Mouse (Mus musculus): ENCODE measurements around the gene Slamf1. TPM values are rescaled to one million over a fixed set of nuclear protein-coding genes. Genes with fewer than 3 reads are reported as not detected.

Gene Slamf1
- total RNA-seq, 2 experiments from 2014 or later, result not detected

DNA sequence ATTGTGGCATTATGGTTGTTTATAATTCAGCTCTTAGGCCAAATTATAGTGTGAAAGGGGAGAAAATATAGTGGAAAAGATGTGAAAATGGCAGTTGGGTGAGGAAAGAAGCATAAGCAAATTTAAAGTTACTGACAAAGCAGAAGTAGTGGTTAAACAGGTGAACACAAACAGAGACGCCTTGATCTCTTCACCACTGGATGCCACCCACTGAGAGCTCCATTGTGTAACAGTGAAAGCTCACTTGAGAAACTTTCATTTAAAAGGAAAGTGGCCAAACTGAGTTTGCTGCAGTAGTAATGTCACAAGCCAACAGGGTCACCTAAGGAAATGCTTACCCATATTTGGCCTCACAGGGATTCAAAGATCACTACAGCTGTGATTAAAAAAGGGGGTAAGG, 54.4 kb downstream of the Slamf1 start:
- no peak overlapping the region for H3K27ac ChIP-seq
- TF ChIP-seq CTCF (IDR thresholded peaks at IDR 0.05), result no peak
- no peak overlapping the region for H3K4me3 ChIP-seq
- no peak for DNase-seq
- intact Hi-C loops (cut with DNase I), result no loop called here

DNA sequence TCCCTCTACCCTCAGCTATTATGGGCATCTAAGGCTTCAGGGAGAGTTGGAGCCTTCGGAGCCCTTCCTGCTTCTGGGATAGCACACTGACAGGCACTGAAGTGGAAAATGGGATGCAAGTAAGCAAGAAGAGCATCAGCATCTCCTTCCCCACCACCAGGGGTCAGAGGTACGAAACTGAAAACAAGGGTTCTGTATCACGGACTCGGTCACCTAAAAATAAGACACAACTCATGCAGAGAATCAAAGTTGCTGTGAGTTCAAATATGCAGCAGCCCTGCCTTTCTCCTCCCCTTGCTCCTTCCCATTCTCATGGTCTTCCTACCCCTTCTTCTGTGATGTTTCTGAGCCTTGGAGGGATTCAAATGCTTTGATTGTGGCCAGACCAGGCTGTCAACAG, 58.5 kb downstream of the Slamf1 start:
- H3K4me3 ChIP-seq, result no peak overlapping the region
- TF ChIP-seq CTCF (IDR thresholded peaks at IDR 0.05), result no peak
- no peak for DNase-seq
- intact Hi-C loops (cut with DNase I), result no loop called here
- H3K27ac ChIP-seq, result no peak overlapping the region

GRCm38 (mm10) chr1:171826164-171826563, 59.2 kb downstream of the Slamf1 start:
- TF ChIP-seq CTCF (IDR thresholded peaks at IDR 0.05), result peak; percentile 23; the same call in 1 of the 2 replicates
- no peak overlapping the region for H3K27ac ChIP-seq
- intact Hi-C loops (cut with DNase I), result no loop called here
- no peak for DNase-seq
- no peak overlapping the region for H3K4me3 ChIP-seq

DNA sequence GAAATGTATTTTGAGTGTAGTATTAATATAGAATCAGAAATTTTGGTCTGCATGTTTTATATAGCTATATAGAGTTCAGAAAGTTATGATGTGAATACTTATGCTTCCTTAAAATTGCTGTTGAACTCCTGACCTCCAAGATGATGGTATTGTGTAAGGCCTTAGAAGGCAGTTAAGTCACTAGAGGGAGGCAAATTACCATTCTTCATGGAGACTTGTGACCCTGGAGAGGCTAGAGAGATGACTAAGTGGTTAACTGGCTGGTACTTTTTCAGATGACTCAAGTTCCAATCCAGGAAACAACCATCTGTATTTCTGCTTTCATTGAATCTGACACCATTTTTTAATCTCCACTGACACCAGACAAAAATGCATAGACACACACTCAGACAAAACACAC, 60.7 kb downstream of the Slamf1 start:
- intact Hi-C loops (cut with DNase I), result no loop called here
- no peak overlapping the region for H3K4me3 ChIP-seq
- no peak overlapping the region for H3K27ac ChIP-seq
- no peak for DNase-seq
- TF ChIP-seq CTCF (IDR thresholded peaks at IDR 0.05), result no peak

GRCm38 (mm10) chr1:171839488-171839887, 72.6 kb downstream of the Slamf1 start, which contains the start of gene Cd84:
Cd84 (plus strand) TSS chr1:171839697.
- intact Hi-C loops (cut with DNase I), result no loop called here
- TF ChIP-seq CTCF (IDR thresholded peaks at IDR 0.05), result no peak
- DNase-seq, result no peak
- Histone ChIP-seq H3K27ac (no peak within 1 kb of the TSS), H3K4me3 (no peak within 1 kb of the TSS; the same call in 1 of the 2 replicates)

GRCm38 (mm10) chr1:171840450-171841023, 73.6 kb downstream of the Slamf1 start:
- Histone ChIP-seq H3K4me3 (peak overlapping the region; percentile 2; the same call in 1 of the 2 replicates), H3K27ac (peak overlapping the region; percentile 28; the same call in 1 of the 2 replicates)
- DNase-seq, result peak; percentile 19
- TF ChIP-seq CTCF (IDR thresholded peaks at IDR 0.05), result no peak
- intact Hi-C loops (cut with DNase I), result no loop called here

- no peak for DNase-seq
- no peak overlapping the region for H3K4me3 ChIP-seq
- no peak overlapping the region for H3K27ac ChIP-seq
- intact Hi-C loops (cut with DNase I), result no loop called here
- TF ChIP-seq CTCF (IDR thresholded peaks at IDR 0.05), result no peak
These were observed 78.3 kb downstream of the Slamf1 start for GRCm38 (mm10) chr1:171845035-171845754.

DNA sequence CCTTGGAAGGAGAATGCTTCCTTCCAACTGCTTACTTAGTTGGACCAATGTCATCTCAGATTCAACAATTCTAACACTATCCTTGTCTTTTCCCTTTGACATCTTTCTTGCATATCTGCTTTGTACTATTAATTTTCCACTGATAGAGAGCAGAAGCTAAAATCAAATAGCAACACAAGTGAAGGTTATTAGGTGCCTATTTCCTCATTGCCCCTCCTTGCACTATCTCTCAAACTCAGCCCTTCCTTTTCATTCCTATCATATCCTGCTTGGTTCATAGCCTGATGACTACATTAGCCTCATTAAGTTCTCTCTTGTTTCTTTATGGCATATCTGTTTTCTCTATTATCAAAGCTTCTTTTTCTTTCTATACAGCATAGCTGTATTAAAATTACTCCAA, 81.3 kb downstream of the Slamf1 start:
- Histone ChIP-seq H3K4me3 (no peak overlapping the region), H3K27ac (no peak overlapping the region)
- intact Hi-C loops (cut with DNase I), result no loop called here
- TF ChIP-seq CTCF (IDR thresholded peaks at IDR 0.05), result no peak
- DNase-seq, result no peak

DNA sequence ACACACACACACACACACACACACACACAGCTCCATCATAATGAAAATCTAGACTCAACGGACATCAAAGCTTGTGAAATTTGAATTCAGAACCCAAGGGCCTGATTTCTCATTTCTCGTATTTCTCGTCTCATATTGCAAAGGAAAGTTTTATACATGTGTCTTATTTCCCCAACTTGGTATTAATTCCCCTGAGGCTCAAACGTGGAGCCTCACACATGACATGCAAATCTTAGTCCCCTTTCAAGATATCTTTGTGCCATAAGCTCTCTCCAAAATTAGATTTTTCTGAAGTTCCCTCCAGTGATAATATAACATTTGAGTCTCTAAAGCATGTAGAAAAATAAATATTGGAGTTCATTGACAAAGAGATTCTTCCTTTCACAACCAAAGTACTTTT, 81.8 kb downstream of the Slamf1 start:
- intact Hi-C loops (cut with DNase I), result no loop called here
- DNase-seq, result no peak
- no peak overlapping the region for H3K4me3 ChIP-seq
- no peak for TF ChIP-seq CTCF (IDR thresholded peaks at IDR 0.05)
- no peak overlapping the region for H3K27ac ChIP-seq

DNA sequence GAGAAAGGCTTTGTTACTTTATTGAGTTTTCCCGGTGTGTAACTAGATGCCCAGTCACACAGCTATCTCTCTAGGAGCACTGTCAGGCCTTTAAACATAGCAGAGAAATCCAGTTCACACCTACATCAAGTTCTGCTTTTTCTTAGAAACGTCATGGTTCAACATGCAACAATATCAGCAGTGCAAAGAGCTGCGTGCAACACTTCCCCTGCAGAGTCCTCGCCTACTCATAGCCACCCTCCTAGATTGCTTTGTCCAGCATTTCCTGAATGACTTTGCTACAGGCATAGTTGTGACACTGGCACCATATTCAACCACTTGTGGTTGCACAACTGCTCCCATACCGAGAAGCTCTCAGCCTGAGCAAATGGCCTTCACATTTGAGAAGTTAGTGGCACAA, 82.5 kb downstream of the Slamf1 start:
- Histone ChIP-seq H3K4me3 (no peak overlapping the region), H3K27ac (no peak overlapping the region)
- TF ChIP-seq CTCF (IDR thresholded peaks at IDR 0.05), result no peak
- intact Hi-C loops (cut with DNase I), result no loop called here
- no peak for DNase-seq

Other genes starting within 250 kb of the Slamf1 start
- gene Itln1, start 231.8 kb upstream of the Slamf1 start, total RNA-seq (2021), result not detected
- gene Cd244a, start 207.9 kb upstream of the Slamf1 start, total RNA-seq (2021), result under 1 TPM; 0.10 to 0.11 TPM
- not detected for gene Ly9, start 159.7 kb upstream of the Slamf1 start, total RNA-seq (2021)
- under 1 TPM in 1 of 2 experiments, not detected in 1; 0.18 TPM for gene Slamf7, start 114.1 kb upstream of the Slamf1 start, total RNA-seq (2021)
- gene Cd48, start 85.1 kb upstream of the Slamf1 start, total RNA-seq (2021), result under 1 TPM; 0.41 to 0.89 TPM
- gene Cd84, start 72.6 kb downstream of the Slamf1 start, total RNA-seq (2021), result under 1 TPM; 0.28 to 0.70 TPM
- not detected for gene Gm10521, start 128.5 kb downstream of the Slamf1 start, total RNA-seq (2021)
- gene Slamf6, start 150.4 kb downstream of the Slamf1 start, total RNA-seq (2021), result not detected